Mouse (Mus musculus): ENCODE measurements around the gene Apold1.

Apold1 gene

DNA sequence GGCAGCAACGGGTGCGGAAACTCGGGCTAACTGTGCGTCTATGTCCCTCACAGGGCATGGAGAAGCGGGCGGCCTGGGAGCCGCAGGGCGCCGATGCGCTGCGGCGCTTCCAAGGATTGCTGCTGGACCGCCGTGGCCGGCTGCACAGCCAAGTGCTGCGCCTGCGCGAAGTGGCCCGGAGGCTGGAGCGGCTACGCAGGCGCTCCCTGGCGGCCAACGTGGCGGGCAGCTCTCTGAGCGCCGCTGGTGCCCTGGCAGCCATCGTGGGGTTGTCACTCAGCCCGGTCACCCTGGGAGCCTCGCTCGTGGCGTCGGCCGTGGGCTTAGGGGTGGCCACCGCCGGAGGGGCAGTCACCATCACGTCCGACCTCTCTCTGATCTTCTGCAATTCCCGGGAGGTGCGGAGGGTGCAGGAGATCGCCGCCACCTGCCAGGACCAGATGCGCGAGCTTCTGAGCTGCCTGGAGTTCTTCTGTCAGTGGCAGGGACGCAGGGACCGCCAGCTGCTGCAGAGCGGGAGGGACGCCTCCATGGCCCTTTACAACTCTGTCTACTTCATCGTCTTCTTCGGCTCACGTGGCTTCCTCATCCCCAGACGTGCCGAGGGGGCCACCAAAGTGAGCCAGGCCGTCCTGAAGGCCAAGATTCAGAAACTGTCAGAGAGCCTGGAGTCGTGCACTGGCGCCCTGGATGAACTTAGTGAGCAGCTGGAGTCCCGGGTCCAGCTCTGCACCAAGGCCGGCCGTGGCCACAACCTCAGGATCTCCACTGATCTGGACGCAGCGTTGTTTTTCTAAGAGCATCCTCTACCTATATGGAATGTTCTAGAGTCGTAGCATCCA lies 2.2 kb downstream of the Apold1 start:
- DNase-seq, result peak; percentile 96

DNA sequence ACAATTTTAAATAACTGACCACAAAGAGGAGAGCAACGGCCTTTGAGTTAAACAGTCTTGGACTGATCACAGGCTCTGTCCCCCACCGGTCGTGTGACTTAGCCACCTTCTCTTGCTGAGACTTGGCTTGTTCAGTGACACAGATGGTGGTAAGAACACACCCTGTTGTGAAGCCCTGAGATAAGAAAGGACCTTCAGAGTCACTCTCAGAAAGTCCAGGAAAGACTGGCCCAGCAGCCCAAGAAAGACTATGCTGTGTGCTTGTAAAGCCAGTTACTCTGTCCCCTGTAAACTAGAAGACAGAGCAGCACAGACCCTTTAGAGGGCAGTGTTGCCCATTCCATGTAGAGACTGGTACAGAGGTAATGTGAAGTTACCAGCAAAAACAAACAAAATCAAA lies 3.2 kb downstream of the Apold1 start:
- peak; percentile 64 for DNase-seq

DNA sequence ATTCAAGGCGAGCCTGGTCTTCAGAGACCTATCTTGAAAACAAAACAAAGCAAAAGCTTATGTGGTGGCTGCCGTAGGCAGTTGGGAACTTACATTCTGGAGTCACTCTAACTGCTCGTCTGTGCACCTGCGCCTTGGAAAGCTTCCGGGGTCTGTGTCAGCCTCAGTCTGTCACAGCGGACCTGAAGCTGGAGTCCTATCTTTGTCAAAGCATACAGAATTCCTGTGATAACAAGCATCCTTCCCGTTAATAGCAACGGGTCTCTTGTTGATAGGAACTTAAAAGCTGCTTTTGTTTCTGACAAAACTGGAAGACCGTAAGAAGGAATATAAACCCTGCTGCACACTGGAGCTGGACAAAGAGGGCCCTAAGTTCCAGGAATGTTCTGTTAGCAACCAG lies 6.9 kb downstream of the Apold1 start:
- DNase-seq, result no peak

DNA sequence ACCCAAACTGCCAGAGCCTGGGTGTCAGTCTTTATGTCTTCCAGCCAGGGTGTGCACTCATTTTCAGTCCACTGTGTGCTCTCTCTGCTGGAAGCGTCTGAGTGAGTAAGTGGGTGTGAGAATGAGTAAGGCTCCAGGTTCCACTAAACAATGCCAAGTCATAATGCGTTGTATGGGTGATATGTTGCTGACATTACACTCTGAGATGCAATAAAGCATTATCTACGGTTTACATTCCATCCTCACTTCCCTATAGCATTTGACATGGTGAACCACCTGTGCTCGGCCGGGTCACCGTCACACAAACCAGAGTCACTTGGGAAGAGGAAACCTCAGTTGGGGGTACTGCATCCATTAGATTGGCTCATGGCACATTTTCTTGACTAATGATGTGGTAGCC lies 9.2 kb downstream of the Apold1 start:
- DNase-seq, result no peak

DNA sequence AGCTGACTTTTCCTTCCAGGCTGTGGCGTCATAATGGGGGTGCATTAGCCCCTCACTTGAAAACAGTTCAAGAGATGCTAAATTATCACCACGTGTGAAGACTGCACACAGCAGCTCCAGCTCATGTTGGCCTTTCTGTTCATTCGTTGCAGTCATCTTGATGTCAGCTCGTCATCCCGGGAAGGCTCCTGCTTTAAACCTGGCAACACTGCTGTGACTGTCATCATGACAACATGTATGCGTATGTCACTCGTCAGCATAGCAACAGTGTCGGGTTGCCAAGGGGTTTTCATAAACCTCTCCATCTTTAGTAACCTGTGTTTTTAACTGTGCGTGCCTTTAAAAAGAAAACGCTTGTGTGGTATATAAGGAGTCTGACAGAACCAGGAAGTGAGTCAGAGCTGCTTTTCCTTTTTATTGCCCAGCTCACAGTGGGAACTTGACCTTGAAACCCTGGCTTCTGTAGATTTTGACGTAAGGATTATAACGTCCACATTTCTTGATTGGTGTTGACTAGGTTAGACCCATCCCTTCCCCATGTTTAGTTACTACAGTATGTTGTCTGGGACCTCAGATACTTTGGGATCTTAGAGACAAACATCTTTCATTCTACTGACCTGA lies 12.6 kb downstream of the Apold1 start:
- no peak for DNase-seq

DNA sequence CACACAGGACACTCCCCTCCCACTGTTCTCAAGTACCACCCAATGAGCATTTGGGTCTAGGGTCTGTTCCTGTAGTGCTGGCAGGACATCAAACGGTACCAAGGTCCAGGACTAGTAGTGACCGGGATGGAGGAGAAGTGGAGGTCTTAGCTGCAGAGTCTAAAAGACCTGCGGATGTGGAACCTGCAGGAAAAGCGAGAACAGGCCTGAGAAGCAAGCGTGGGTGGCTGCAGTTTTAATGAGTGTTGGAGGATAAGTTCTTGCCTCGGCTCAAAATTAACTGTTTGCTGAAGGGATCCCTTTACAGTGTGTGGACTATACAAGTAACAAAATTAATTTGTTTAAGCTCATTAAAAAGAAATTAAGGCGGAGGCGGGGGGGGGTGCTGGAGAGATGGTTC lies 13.5 kb downstream of the Apold1 start:
- no peak for DNase-seq

DNA sequence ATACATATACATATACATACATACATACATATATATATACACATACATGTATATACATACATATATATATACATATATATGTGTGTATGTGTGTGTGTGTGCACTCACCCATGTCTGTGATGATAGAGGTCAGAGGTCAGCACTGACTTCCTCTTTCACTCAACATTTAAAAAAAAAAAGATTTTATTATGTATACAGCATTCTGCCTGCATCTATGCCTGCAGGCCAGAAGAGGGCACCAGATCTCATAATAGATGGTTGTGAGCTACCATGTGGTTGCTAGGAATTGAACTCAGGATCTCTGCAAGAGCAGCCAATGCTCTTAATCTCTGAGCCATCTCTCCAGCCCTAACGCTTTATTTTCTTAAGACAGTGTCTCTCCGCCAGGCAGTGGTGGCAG lies 15.4 kb downstream of the Apold1 start:
- DNase-seq, result no peak

DNA sequence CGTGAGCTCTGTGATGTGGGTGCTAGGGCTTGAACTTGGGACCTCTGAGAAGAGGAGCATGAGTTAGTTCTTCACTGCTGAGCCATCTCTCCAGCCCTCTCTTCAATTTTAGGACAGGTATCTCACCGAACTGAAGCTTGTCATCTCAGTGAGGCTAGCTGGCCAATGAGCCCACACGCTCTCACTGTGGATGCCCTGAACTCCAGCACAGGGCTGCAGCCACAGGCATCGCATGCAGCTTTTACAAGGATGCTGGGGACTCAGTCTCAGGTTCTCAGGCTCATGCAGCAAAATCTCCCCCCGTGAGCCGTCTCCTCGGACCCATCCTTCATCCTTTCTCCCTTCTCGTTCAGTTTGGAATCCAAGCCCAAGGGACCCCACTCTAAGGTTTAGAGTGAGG lies 16.6 kb downstream of the Apold1 start:
- no peak for DNase-seq

DNA sequence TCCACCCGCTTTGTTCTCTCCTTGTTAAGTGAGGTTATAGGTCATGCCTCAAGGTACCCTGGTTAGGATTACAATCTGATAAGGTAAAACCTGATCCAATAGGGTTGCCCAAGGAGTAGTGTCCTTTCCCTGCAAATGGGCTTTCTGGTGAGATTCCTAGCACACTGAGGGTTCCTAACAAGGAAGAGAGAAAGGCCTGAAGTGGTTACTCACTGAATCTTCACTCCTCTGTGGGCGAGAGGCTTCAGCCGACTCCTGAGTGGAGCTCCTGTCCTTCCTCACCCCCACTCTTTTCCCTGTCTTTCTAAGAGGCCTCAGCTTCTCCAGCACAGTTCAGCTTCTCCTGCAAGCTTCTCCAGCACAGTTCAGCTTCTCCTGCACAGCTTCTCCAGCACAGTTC lies 17.3 kb downstream of the Apold1 start:
- no peak for DNase-seq

DNA sequence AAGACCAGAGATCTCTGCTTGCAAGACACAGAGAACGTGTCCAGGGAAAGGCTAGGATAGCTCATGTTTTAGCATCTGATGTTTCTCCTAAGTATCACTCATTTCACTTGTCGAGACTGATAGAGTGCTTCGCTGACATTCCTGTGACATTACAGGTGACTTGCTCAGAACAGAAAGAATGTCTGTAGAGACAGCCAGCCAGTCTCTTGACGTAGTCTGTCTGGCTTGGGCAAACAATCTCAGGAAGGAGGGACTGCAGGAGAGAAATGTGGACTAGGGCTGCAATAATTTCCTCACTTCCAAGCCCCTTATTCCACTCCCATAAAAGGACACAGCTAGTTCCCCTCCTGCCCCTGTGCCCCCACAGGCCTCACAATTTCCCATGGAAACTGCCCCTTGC lies 18.8 kb downstream of the Apold1 start:
- no peak for DNase-seq

DNA sequence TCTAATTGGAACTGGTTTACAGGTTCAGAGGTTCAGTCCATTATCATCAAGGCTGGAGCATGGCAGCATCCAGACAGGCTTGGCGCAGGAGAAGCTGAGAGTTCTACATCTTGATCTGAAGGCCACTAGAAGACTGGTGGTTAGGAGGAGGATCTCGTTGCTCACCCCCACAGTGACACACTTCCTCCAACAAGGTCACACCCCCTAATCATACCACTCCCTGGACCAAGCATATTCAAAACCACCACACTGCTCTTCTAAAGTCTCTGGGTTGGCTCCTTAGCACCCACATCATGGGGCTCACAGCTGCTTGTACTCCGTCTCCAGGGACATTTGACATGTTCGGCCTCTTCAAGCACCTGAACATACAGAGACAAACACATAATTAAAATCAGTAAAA lies 20.5 kb downstream of the Apold1 start:
- DNase-seq, result no peak

DNA sequence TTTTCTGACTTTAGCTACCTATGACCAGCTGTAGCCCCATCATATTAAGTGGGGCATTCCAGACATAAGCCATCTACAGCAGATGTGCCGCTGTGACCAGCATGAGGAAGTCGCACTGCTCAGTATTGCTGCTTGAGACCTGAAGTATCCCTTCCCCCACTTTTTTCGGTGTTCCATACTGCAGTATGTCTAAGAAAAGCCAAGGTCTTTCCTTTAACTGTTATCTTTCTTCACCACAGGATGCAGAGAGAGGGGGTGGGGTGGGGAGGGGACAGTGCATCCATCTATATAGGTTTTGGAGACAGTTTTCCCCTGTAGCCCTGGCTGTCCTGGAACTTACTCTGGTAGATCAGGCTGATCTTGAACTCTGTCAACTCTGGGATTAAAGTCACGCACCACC lies 24.9 kb downstream of the Apold1 start:
- no peak for DNase-seq

DNA sequence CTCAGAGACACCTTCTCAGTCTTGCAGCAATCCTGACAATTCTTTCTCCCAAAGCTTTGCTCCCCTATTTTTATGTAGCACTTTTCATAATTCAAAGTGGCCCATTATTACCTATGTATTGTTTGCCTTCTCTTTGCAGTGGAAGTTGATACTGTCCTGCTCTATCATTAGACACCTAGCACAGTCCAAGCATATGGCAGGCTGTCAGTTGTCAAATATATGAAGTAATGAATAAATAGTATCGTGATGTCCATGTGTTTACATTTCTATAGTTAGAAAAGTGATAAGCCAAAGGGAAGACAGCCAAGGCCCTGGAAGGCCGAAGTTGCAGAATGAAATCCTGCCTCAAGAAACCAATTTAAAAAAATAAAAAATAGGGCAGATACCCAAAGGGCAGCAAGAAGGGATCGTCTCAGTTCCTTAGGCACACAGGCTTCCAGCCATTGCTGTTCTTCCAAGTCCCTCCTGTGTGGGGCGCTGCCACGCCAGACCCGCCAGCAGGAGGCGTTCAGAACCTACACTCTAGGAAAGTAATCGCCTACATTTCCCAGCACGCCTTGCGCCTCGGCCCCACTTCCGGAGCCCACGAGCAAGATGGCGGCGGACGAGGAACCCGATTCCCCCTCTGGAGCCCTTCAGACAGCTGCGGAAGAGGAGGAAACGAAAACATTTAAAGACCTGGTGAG lies 29.7 kb downstream of the Apold1 start, which contains the start of gene Ddx47:
Gene Ddx47 (plus strand): TSS at position 565 of the 686 bp plus-strand sequence.
- peak; percentile 96 for DNase-seq

DNA sequence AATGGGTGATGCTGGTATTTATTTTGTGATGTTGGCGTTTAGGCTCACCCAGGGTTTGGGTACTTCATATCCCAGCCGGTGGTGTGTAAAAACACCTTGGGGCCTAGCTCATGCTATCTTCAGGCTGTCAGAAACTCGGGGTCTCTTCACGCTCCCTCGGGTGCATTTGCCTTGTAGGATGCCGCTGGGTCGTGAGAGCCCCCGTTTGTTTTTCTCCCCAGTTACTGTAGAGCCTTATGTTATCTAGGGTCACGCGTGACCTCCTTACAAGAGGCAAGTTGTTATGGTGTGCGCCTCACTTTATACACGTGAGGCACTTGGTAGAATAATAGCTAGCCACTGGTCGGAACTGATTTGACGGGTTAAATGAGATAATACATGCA lies 30.2 kb downstream of the Apold1 start:
- DNase-seq, result no peak

DNA sequence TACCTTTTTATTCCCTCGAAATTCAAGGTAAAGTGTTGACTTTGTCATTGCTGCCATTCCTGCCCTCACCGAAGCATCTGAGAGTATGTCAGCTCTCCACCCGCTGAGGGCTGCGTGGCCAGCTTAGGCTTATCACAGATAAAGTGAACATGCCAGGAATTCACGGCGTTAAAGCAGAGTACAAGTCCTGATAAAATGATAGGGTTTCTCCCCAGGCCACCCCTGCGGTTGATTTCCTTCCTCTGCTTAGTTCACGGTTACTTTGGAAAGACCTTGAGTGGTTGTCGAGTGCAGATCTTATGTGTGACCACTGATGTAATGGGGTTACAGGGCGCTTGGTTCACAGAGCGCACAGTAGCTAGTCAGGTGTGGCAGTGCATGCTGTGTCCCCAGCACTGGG lies 35.7 kb downstream of the Apold1 start:
- no peak for DNase-seq

DNA sequence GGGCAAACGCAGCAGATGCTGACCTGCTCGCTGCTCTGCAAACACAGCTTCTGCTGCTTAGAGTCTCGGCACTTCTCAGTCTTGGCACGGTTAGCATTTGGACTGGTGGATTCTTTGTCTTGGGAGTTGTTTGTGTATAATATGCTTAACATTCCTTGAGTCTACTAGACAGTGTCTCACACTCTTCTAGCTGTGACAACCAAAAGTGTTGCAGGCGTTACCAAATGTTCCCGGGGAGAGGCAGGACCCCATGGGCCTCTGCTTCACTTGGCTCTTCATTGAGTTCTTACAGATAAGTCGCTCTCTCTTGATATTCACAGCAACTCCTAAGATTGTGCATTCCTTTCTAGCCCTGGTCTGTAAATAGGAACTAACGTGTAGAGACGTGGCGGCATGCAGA lies 38.0 kb downstream of the Apold1 start:
- no peak for DNase-seq

DNA sequence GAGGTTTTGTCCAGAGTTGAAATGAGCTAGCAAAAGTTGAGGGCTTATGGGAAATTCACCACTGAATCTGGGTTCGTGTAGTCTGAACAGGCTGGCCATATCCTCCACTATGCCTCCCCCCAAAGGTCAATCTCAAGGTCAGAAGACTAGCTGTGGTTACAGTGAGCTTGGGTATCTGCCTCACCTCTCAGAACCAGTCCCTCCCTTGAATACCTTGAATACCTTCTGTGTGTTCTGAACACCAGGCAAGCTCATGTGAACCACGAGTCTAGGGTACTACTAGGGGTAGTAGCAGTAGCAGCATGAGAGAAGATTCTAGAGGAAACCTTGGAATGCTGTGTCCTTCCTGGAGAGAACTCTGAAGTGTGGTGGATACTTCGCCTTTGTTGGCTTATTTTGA lies 40.1 kb downstream of the Apold1 start:
- no peak for DNase-seq

DNA sequence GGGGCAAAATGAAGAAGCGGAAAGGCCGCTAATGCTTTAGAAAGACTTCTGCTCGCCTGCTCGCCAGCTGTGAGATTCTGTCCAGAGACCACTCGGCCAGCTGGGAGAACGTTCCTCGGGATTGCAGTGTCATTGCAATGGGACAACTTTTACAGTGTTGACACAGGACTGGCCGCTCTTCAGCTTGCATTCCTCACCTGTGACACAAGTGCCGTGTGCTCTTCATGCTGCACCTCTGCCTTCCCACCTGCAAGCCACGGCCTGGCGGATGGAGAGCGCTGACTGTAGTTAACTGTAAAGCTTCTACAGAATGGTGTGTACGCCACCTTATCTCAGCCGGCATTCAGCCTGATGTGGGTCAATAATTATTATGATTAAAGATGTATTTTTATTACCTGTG lies 41.9 kb downstream of the Apold1 start:
- DNase-seq, result no peak

DNA sequence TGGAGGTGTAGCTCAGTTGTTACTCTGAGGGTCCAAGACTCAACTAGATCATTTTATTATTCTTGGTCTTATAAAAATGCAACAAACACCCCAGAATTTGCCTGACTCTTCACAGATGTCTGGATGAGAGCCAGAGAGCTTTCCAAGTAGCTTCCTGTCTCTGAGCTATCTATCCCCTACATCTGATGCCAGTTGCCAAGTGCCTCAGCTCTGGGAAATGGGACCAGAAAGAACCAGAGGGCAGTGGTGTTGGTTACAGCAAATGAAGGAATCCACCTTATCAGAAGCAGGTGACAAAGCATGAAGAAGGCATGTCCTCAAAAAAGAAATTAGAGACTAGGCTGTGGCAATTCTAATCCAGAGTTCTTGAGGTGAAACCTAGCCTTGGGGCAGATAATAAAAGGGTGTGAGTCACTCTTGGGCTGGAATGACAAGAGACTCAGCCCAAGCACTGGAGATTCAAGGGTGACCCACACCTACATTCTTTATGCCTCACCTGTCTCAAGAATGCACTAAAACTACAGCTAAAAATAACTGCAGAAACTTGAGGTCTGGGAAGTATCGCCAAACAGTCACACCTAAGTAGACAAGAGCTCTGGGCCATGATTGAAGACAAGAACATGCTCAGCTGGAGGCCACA lies 43.4 kb downstream of the Apold1 start:
- no peak for DNase-seq

DNA sequence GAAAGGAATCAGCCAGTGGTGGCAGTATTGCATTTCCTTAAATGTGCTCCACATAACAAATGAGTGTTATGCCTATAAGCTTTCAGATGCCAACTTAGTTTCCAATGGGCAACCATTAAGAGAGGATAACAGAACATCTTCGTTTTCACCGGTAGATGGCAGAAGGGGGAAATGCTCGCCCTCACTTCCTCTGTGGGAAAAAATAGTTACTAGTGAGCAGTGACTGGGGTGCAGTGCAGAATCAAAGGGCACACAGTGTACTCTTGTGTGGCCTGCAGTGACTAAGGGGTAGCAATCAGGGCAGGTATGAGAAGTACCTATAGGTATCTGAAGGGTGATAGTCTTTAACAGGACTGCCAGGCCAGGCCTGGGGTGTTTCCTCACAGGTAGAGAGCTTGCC lies 44.7 kb downstream of the Apold1 start:
- peak; percentile 27 for DNase-seq

DNA sequence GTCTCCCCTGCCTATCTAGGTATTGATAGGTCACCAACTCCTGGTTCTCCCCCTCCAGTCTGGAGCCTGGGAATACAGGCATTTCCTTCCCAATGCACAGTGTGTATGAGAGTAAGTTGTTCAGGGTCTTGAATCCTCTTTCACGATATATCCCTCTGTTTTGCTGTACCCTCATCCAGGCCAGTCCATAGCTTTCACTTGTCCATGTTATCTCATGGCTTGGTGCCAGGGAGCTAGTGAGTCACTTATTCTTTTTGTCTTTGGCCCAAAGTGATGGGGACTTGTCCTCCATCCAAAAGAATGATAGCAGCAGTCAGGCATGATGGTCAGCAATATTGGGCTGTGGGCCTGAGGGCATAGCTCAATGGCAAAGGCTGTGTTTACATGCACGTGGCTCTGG lies 45.2 kb downstream of the Apold1 start:
- DNase-seq, result no peak

DNA sequence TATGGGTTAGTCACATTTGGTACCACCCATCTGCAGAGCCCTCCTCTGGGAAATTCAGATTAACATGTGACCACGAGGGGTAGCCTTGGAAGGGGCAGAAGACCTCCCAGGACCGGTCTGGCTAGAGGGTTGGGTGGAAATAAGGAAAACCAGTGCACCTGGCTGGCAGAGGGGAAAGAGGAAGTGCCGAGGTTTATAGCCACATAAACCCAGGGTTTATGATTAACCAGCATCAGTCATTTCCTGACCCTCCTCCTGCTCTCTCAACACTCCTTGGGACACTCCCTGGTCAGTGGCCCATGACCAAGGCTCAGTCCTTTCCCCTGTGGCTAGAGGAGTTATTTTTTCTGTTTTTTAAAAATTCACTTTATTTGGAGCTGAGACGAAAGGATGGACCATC lies 47.7 kb downstream of the Apold1 start:
- DNase-seq, result peak; percentile 49
